Mouse (Mus musculus): ENCODE measurements at regions not wholly inside any gene's neighbourhood (a gene's known extent, or its start where the extent isn't known, plus 50 kb on each side); places are given as distances from the start of the nearest gene placed in this dataset.

DNA sequence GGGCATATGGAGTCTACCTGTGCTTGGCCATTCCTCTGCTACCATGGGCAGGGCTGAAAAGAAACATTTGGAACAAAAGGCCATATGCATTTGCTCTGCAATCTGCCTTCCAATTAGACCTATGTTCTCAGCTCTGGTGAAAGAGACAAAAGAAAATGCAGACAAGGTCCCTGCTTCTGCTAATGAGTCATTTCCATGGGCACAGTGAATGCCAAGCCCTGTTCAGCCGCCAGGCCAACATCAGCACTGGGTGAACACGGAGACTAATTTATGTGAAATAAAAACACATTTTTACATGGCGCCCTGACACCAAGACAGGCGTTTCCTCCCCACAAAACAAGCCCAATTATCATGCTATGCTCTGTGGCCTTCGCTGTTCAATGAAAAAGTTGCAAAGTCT lies 419.5 kb upstream of the Kdm8 start:
- DNase-seq (ENCODE audit: low read depth) = no peak

DNA sequence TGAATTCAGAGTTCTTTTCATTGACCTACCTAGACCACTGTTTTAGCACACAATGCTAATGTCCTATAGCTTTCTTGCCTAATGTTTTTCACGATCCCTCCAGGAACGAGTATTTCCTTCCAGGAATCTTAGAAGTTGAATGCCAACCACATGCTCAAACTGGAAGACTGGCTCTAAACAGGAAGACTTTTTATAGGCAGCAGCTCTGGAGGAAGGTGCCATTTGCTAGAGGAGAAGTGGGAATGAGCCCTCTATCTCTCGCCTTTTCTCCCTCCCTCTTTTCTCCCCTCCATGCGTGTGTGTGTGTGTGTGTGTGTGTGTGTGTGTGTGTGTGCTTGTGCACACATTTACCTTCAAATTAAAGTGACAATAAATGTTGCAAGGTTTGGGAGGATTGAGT lies 410.7 kb upstream of the Kdm8 start:
- no peak for DNase-seq (ENCODE audit: low read depth)

DNA sequence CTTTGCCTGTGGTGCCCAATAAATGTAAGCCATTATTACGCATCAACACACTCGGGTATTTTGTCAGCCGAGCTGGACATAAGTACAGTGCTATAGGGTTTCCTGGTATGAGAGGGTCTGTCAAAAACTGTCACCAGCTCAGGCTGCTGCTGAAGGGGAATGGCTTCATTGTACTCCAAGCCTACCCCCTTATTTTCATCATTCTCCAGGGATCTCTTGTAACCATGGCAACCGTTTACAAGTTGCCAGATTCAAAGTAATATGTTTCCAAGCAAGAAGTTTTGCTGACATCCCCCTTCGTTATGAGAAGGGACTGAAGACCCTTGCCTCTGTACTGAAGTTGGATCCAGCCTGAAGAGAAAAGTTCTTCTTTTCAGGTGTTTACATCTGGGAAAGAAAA lies 410.3 kb upstream of the Kdm8 start:
- DNase-seq (ENCODE audit: low read depth) = no peak

DNA sequence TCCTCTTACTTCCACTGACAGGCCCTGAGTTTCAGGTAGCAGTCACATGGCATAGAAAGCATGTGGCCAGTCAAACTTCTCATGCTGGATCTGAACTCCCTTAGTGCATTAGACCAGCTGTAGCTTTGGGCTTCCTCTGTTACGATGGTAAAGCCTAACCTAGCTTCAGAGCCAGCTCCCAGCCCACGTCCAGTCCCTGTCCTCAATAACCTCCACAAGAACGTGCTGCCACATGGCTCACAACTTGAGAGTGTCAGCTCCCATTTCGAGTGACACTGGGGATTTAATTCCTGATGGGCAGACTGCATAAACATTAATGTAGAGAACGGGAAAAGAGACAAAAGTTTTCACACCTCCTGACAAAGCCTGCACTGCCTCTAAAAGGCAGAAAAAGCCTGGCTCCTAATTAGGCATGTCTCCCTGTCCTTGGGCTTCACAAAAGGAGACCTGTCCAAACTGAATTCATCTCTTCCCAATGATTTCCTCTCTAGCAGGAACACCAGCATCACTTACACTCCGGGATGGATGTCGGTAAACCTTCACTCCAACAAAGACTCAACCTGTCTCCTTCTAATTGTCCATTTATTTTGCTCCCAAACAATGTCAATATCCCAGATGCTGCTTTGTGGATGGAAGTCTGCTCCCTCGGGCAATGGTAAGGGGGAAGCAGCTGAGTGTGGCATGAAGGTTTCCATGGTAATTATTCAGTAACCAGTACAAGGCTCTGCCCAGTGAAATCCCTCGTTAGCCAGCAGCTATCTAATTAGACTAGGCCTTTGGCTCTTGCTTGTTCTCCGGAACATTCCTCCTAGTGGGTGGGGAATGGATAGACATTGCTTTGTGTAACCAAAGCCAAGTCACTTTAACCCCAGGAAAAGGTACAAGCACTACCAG lies 408.1 kb upstream of the Kdm8 start:
- DNase-seq (ENCODE audit: low read depth) = no peak

DNA sequence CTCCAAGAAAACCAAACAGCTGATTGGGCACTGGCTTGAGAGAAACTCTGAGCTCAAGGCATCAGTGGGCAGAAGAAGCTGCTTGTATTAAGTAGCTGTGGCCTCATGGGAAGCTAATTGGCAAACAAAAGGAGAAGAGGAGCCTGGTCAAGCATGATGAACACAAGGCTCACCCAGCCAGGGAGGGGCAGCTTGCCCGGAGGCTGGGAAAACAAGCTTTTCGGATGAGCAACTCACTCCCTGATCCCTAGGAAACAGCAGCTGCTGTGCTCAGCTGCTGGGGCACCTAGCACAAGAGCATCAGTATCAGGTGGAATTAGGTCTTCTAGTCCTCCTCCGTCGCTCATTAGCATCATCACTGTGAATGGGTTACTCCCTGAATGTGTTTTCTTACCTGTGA lies 405.6 kb upstream of the Kdm8 start:
- DNase-seq (ENCODE audit: low read depth) = no peak

DNA sequence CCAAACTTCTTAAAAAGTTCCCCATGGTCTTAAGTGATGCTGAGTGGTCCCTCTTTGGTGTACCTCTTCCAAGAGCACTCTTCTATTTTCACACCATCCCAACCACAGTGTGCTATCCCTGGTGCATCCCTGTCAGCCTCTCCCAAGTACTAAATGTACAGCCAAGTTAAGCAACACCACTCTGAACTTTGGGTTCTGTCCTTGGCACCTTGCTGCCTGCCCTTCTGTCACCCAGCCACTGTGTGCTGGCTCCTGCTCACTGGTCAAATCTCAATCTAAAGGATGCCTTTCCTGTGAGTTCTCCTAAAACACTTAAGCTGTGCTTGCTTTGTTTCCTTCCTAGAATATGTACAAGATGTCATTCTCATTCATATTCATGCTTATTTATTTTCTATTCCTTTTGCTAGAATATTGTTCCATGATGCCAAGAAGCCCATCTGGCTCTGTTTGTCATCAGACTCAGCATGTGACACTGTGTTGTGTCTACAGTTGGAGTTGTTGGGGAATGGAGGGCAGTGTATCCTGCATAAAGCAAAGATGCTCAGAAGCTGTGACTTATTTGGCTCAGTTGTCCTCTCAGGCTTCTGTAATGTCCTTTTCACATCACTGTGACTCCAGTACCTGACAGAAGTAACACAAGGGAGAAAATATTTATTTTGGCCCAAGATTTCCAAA lies 388.4 kb upstream of the Kdm8 start:
- no peak for DNase-seq (ENCODE audit: low read depth)

DNA sequence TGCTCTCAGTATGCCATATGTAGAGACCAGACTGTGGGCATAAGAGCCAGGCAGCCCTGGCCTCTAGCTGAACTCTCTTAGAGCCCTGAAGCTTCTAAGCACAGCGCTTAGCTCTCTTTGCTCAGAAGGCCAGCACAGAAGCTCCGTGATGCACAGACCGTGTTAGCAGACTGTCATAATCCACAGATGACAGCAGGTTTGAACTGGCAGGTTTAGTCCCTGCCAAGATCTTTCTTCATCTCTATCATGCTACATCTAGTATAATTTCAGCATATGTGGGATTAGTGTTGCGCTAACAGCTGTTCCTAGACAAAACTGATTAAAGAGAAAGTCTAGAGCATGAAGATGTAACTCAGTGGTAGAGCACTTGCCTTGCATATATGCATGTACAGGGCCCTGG lies 342.0 kb upstream of the Kdm8 start:
- DNase-seq (ENCODE audit: low read depth) = no peak

DNA sequence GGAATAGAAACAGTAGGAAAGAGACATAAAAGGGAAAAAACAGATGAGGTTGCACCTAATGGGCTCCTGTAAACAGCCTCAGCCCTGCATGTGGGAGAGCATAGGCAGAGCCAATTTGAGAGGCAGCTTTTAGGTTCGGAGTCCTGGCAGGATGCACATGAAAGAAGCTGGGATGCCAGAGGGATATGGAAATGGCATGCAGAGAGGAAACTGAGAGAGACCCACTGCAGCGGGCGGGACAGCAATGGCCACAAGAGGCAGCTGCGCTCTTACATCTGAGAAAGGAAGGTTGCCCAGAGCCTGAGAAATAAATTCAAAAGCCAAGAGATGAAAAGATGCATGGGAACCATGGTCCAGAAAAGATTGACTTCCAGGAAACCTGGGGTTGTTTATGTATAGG lies 340.5 kb upstream of the Kdm8 start:
- DNase-seq (ENCODE audit: low read depth) = no peak

DNA sequence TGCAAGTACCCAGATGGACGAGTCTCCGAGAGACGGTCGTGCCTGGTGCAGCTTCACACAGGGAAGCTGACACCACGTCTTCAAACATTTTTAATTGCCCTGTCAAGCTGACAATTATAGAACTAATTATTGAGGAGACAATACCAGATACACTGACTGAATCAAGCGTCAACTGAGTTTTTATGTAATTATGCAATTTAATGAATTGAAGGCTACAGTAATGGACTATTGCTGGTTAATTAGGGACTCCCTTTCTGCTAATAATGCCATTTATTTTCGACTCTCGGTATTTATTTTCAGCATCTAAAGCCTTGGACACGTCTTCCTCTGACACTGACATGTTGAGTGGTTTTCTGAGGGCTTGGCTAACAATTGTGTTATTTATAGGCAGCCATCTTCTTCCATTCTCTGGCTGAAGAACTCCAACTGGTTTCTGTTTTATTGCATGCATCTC lies 331.6 kb upstream of the Kdm8 start:
- no peak for DNase-seq (ENCODE audit: low read depth)

DNA sequence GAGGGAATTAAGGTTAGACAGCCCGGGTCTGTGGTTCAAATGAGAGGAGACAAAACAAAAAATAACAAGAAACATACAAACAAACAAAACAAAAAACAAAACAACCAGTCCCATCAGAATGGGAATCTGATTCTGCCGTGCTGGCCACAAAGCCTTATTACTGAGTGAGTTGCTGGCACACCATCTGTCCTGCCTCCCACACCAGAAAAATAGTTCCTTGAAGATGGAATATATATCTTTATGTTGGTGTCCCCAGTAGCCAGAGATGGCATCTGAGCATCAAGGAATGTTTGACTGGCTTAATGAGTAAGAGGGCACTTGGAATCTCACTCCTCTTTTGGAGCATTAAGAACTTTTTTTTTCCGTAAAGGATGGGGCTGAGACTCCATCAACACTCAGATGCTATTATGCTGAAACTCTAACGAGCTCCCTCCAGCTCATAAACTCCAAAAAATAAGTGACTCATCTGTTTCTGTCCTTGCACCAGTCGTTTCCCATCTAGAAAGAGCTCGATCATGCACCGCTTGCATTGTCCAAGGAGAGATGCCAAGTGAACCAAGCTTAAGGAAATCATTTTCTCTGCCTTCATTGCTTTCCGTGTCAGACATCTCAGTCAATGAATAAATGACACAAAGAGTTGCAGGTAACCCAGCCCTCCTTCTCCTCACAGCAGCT lies 329.0 kb upstream of the Kdm8 start:
- DNase-seq (ENCODE audit: low read depth) = no peak

DNA sequence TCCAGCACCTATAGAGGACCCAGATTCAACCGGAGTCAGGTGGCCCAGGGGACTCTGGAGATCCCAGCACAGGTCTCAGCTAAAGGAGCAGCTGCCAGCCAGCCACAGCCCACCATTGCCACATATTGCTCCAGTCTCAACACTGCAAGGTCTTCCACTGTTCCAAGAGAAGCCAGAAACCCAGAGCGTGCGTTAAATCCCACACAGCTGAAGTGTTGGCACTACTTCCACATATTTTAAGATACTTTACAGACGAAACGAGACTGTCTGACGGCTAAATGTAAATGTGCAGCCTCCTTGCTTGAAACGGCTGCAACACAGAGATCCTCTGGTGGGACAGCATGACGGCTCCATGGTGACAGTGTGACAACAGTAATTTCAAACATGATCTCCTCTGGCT lies 327.3 kb upstream of the Kdm8 start:
- DNase-seq (ENCODE audit: low read depth) = no peak

DNA sequence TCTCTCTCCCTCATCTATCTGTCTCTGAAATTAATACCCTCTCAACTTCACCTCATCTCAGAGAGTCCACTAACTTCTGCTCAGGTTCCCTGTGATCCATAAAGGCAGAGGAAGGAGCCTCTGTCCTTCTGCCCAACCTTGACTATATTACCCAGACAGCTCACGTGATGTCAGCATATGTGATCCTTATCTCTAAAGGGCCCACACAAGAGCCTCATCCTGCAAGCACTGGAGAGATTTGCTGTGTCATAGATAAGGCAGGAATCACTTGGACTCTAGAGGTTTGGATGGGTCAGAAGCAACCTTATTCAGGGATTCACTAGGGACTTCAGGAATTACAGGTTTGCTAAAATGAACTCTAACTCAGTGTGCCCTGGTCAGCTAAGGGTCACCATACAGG lies 315.3 kb upstream of the Kdm8 start:
- no peak for DNase-seq (ENCODE audit: low read depth)

DNA sequence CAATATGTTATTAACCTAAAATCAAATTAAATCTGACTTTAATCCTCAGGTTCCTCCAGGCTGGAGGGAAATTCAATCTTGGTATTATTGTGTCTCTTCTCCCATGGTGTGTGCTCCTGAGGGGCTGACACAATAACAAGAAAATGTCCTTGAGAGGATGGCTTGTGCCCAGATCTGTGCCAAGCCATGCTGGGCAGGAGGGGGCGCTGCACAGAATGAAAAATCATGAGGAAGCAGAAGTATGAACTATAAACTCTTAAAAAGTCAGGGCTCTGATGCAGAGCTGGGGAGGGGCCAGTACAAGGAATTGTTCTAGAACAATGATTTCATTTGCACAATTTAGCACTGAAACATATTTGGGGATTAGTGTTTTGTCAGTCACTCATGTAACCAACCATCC lies 312.5 kb upstream of the Kdm8 start:
- DNase-seq (ENCODE audit: low read depth) = no peak

DNA sequence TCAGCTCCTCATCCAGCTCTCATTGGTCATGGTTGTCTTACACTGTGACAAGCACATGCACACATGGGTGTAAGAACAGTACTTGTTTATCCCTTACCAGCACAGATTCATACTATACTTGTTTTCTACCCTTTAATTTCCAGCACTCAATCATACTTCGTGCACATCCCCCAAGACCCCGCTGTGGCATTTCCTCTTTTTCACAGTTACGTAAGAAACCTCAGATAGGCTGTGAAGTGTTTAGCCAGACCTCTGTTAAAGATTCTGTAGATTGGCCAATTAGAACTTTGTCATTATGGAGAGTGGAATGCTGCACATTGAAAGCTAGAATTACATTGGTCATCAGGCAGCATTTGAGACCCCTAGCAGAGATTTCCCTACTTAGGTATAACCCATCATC lies 305.9 kb upstream of the Kdm8 start:
- DNase-seq (ENCODE audit: low read depth) = no peak

DNA sequence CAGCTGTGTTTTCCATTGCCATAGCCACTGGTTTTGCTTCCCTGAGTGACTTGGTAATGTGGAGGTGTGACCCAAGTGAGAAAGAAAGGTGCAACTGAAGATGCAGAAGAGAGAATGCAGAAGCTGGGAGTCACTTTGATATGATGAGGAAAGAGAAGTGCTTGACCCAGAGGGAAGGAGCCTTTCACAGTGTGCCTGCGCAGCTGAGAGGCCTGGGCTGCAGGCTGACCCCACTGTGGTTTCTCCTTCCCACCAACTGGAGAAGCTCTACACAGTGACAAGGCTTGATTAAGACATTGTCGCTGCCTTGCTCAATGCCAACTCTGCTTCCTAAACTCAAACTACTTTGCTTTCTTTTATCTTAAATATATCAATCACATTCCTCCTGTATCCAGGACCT lies 305.3 kb upstream of the Kdm8 start:
- no peak for DNase-seq (ENCODE audit: low read depth)

DNA sequence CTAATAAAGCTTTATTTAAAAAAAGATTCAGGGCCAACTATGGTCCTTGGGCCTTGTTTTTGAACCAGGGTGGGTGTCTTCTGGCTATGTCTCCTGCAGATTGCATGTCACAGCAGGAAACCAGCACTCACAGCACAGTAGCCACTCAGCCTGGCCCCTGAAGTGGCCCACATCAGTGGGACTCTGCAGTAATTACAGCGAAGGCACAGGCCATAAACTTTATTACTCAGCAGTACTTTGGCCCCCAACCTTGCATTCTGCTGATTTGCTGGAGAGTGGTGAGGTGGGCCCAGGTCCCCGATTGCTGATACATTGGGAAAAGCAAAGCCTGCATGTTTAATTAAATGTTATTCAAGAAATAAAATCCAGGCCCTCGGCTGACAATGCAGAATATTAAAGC lies 303.6 kb upstream of the Kdm8 start:
- DNase-seq (ENCODE audit: low read depth) = no peak

DNA sequence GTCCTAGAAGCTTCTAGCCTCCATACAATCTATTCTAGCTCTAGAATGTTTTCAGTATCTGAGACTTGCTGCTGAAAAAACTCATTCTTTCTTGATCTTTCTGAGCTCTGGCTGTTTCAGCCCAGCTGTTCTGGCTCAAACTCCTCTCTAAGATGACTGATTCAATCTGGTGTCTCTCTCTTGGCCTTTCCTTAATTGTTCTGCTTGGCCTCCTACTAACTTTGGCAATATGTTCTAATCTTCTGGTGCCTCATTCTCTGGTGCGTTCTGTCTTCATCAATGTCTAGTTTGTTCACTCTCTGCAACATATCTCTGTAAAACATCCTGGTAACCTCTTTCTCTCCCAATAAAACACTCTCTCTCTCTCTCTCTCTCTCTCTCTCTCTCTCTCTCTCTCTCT lies 302.6 kb upstream of the Kdm8 start:
- DNase-seq (ENCODE audit: low read depth) = no peak

DNA sequence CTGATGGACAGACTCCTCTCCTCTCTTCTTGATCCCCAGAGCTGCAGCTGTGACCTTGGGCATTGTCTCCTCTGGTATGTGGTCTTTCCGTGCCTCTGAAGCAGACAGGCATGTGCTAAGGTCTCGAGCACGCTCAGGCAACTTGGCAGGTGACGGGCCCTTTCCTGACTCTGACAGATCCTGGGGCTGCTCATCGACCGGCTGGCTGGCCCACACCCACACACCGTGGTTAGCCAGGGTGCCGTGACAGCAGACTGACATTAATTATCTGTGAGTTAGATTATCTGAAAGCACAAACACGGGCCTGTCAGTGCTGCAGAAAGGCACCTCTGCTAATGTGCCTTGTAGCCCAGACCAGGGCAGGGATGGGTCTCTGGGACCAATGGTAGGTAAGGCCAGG lies 298.5 kb upstream of the Kdm8 start:
- no peak for DNase-seq (ENCODE audit: low read depth)

DNA sequence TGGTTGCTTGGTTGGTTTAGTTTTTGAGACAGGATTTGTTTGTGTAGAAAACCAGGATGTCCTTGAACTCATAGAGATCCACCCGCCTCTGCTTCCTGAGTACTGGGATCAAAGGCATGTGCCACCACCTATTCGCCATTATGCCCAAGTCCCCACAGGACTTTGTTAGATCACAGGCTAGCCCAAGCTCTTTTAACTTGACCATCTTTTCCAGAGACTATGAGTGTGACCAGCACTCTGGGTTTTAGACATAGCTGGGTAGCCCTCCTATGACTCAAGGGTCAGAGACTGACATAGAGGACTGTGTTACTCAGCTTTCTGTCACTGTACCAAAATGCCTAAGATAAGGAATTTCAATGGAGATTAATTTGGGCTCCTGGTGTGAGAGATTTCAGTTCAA lies 295.3 kb upstream of the Kdm8 start:
- no peak for DNase-seq (ENCODE audit: low read depth)

DNA sequence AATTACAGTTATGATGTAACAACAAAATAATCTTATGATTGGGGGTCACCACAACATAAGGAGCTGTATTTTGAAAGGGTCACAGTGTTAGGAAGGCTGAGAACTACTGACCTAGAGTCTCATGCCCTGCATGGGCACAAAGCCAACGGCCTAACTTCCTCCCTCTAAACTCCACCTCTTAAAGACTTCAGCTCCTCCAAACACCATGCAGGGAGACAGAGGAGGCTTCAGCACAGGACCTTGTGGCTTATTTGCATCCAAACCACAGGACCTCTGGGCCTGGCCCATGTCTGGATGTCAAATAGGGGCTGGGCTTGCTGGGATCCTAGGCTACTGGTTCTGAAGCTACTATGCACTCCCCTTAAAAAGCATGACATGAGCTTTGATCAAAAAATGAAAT lies 294.7 kb upstream of the Kdm8 start:
- DNase-seq (ENCODE audit: low read depth) = no peak

DNA sequence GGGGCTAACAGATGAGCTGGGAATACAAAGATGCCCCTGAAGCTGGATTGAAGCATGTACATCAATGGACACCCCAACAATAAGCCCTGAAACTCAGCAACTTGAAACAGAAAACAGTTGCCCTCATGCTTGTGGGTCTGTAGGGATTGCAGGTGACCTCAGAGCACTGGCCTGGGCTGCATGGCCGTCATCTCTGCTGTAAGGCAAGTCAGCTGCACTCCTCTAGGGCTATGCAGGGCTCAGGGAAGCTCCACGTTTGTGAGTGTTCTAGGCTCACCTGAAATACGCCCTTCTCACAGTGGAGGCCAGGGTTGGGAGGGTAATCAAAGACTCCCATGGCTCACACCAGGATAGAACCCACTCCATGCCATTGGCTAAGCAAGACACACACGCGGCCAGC lies 292.2 kb upstream of the Kdm8 start:
- no peak for DNase-seq (ENCODE audit: low read depth)

DNA sequence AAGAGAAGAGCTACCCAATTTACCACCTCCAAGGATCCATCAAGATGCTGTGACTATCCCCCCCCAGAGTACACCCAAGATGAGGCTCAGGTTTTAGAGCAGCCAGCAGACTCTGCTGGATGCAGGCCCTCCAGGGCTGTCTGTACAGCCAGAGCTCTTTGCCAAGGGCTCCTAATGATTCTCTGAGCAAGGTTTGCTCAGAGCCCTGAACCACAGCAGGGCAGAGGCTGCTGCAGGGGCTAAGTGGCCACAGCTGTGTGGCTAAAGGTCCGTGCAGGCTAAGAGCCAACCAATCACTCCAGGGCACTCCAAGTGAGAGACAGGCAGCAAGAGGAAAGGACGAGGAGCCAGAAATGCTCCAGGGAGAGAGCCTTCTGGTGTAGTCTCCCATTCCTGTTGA lies 289.2 kb upstream of the Kdm8 start:
- DNase-seq (ENCODE audit: low read depth) = no peak

DNA sequence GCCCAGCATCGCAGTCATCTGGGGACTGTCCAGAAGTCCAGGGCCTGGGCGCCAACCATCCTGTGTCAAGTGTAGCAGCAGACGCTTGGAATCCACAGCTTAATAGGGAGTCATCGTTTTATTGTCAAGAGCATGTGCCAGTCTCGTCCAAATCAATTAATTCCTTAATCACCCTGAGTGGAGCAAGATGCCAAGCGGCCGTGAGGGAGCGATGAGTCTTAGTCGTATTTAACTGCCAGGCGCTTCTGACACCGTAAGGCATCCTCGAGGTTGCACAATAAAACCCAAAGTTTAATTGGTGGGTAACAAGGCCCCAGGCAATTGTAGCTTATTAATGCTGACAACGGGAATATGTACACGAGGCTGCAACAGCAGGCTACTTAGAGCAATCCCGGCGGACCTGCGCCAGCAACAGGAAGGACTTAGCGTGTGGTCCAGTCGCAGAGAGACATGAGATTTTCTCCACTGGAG lies 277.6 kb upstream of the Kdm8 start:
- DNase-seq (ENCODE audit: low read depth) = no peak

Measured in NIH3T3 (cell line).